Mouse (Mus musculus) heart, adult 11 months (tissue): ENCODE results near the gene Ptprm.

Source experiments
- DNase-seq: peaks from one replicate; pipeline ENCODE4 v3.0.0; 2022

Gene Ptprm

DNA sequence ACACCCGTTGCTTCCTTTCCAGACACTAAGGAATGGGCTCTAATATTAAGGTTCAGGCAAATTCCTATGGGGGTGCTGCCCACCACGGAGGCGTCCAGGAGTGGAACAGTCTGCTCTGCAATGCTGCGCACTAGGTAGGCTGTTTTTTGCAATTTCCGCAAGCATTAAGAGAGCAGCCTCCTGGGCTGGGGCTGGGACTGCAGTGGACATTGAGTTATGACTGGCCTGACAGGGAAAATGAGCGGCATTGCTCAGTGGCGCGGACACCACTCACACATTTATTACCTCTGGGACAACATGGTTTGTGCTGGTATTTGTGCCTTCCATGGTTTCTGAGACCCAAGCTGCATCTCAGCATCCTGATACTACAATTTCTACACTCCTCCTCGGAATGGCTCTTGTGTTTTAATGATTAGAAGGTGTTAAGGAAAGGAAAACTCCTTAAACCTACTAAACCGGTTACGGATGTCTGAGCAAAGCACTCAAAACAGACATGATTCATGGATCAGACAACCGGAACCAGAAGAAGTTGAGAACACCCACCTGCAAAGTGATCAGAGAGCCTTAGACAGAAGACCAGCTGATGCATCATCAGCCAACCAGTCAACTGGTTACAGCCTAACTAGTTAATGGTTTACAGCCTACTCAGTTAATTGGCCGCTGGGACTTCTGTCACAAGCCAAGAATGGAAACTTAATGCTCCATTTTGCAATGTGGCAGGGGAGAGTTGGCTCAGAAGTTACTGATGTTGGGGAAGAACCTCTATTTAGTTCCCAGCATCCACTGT lies 76.9 kb downstream of the Ptprm start:
- DNase-seq = peak; percentile 68

DNA sequence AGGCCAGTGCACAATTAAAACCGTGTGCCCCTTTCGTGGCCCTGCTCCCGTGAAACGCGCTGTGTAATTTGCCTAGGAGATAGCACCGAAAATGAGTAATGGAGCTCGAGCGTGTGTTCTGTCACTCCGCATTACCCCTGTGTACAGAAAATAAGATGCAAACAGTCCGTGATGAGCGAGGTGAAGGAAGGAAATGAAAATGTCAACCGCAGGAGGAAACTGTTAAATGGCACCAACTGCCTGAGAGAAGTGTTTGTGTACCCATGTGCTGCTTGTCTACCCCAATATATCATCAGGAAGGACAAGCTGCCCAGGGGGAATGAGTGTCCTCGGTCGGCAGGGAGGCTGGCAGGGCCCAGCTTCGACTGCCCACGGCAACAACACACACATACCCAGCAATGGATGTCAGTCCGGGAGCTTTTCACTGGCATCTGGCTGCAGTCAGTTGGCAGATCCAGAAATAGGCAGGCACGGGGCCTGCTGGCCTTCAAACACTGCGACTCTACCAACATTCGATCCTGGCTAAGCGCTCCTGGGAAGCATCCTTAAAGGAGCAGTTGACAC lies 79.6 kb downstream of the Ptprm start:
- DNase-seq = peak; percentile 97

DNA sequence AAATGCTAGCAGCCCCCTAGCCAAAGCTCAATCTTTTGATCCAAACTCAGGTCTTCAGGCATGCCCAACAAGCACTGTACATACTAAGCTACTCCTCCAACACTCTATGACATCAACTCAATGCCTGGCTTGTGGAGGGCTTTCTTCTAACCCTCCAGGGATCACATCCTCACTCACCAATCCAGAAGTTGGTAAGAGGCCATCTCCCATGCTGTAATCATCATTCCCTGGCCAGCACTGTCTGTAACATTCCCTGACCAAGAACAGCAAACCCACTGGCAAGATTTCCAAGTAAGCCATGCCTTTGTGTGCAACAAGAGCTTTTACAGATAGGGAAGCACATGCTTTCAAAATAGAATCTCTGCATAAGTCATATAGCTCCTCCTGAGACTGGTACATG lies 81.3 kb downstream of the Ptprm start:
- peak; percentile 97 for DNase-seq

DNA sequence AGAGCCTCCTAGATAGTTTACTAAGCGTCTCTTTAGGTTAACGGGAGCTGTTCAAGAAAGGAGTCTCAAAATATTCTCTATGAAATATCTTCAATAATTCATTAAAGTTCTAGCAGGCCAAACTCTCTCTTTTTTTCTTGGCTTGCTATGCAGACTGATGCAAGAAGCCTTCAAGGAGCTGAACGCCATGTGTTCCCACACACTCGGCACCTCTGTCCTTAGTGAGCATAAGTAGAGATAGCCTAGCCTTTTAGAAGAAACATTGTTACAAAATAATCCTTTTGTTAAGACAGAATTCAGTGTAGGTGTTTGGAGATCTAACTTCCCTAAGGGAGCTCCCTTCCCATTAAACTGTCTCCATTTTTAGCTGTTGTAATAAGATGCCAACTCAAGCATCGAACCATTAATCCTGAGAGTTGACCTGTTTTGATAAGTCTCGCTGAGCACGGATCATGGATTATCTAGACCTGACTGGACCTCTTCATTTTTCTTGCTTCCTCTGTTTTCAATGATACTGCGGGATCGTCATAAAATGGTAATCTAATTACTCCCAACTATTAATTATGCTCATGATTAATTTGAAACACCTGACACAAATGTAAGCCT lies 85.7 kb downstream of the Ptprm start:
- peak; percentile 43 for DNase-seq

DNA sequence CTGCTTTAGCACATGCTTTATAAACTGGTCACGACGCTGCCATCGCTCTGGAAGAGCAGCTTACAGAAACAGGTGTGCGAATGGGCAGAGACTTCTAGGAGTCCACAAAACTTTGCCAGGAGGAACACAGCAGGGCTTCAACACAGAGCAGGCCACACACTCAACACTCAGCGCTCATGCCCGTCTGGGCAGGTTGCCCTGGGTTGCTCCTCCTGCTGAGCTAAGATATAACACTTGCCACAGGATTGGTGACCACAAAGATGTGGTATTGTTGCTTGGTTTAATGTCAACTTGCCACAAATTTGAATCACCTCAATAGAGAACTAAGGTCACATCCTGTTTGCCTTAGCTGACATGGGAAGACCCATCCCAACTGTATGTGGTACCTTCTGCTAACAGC lies 88.0 kb downstream of the Ptprm start:
- DNase-seq = peak; percentile 91

DNA sequence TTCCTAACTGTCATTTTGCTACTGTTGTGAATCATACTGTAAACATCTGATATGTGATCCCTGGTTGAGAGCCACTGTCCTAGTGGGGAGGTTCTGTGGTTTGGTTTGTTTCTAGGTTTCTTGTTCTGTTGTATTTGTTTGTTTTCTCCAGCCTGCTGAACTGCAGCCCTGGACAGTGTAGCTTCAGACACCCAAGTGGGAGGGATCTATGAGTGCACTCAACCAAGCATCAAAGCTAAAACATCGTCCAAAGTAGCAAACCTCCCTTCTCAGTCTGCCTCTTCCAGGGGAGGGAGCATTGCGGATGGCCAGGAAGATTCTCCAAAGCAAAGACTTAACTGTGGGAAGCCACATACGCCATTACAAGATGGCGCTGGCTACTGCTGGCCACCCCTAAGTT lies 88.7 kb downstream of the Ptprm start:
- DNase-seq = peak; percentile 37

DNA sequence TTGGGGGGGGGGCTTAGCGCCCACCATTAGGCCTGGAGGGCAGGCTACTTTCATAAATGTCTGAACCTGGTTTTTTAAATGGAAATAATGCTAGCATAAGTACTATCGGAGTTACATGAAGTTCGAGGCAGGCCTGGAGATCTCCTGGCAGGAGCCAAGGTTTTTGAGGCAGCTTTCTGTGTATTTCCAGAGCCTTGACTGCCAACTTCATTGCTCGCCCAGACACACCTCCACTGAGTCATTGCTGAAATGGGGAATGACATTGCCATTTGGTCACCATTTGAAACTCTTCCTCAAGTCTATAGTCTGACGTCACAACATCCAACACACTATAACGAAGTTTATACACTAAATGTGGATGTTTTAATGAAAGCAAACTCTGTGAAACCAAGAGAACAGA lies 89.5 kb downstream of the Ptprm start:
- DNase-seq = peak; percentile 14

DNA sequence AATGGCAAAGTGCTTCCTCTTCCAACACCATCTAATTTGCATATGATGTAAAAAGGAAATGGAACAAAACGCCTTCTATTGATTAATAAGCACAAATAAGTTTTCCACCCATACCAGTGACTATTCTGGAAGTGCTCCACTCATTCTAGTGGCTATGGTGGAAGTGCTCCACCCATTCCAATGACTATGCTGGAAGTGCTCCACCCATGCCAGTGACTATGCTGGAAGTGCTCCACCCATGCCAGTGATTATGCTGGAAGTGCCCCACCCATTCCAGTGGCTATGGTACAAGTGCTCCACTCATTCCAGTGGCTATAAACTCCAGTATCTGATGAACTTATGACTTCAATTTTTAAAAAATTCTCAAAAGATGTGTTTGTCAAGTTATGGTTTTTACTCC lies 91.2 kb downstream of the Ptprm start:
- peak; percentile 91 for DNase-seq

DNA sequence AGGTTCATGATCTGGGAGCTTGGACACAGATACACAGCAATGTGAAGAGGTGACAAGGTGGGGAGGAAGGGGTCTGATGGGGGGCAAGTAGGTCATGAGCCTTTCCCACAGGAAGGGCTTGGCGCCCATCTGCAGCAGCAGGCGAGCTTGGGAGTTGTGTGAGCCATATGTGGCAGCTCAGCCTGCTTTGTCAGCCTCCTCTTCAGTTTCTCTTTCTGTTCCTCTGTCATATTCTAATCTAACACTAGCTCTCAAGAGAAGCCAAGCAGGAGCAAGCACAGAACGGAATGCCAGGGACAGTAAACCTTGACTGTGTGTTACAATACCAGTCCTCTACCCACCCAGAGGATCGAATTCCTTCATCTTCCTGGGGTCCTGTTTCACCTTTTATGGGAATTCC lies 94.2 kb downstream of the Ptprm start:
- DNase-seq = peak; percentile 88

DNA sequence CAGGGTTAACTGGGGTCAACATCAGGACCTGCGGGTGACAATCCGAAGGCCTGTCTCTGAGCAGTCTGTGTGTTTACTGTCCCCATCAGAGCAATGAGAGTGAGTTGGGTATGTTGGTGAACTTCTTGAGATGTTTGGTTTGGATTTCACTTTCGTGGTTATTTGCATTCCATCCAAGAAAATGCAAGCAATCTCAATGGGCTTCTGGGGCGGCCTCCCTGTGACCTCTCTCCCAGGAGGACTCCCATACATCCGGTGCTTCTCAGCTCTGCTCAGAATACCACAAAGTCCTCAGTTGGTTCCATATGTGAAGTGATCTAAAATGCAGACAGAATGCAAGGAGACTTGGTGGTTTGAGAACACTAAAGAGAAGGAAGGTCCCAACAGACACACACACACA lies 96.5 kb downstream of the Ptprm start:
- peak; percentile 48 for DNase-seq

DNA sequence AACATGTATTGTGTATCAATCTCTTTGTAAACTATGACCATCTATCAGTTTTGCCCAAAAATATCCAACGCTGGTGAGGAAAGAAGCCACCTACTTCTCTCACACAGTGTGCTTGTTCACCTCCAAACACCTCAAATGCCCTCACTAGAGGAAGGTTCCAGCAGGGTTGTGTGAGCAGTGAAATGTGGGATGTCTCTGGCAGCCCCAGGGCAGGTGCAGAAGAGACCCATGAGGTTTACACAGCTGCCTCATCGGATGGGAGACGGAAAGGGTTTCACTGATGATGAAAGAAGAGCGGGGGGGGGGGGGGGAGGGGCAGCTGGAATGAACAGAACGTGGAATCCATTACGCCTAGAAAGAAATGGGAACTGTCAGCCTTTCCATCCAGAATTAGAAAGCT lies 98.1 kb downstream of the Ptprm start:
- peak; percentile 55 for DNase-seq

DNA sequence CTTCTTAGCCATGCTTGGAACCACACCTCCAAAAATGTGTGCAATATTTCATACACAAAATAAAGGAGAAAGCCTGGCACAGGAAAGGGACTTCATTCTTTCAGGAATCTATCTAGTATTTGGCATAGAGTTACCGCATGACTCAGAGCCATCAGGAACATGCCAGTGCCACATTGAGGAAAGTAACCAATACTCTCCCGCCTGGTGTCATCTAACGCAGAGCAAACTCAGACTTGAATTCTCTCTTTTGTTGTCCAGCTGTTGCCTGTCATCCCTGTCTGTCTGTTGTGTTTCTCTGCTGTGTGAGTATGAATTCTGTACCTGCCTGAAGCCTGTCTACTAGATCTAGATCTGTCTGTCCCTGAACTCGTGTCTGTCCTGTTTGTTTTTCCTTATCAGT lies 100.8 kb downstream of the Ptprm start:
- DNase-seq = peak; percentile 43

DNA sequence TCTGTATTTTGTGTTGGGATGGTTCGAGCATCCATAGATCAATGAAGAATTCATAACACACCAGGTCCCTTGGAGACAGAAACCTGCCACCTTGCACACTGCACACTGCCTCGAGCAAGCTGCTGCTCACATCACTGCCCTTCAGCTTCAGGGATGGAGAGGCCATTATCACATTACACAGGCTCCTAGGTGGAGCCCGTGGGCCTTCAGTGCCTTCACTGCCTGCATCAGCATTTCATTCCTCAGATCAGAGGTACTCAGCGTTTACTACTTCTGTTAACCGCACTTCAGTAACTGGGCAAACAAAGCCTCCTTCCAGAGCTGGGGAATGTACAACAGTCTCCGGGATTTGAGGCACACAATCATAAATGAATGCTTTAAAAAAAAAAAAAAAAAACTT lies 101.3 kb downstream of the Ptprm start:
- DNase-seq = peak; percentile 74

DNA sequence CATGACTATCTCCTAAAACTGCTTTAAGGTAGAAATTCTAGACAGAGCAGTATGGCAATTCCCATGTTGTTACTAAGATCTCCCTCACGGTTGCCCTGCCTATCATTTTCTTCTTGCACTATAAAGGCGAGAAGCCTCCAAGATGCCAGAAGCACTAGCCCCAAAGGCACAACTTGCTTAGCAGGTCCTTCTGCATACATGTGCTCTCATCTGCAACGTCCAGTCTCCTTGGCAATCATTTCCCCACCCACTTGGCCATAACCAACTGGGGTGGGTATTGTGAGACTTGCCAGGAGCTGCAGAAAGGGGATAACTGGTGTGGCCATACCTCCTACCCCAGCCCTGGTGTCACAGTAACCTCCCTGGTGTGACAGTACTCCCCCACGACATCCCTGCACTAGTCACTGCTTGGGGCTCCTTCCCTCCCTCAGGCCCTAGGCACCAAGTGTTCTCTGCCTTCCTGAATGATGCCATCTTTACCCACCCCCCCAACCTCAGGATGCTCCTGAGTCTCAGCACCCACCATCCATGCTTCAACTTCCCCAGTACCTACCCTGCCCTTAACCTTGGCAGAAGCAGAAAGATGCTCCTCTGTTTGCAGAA lies 108.9 kb downstream of the Ptprm start:
- peak; percentile 74 for DNase-seq

DNA sequence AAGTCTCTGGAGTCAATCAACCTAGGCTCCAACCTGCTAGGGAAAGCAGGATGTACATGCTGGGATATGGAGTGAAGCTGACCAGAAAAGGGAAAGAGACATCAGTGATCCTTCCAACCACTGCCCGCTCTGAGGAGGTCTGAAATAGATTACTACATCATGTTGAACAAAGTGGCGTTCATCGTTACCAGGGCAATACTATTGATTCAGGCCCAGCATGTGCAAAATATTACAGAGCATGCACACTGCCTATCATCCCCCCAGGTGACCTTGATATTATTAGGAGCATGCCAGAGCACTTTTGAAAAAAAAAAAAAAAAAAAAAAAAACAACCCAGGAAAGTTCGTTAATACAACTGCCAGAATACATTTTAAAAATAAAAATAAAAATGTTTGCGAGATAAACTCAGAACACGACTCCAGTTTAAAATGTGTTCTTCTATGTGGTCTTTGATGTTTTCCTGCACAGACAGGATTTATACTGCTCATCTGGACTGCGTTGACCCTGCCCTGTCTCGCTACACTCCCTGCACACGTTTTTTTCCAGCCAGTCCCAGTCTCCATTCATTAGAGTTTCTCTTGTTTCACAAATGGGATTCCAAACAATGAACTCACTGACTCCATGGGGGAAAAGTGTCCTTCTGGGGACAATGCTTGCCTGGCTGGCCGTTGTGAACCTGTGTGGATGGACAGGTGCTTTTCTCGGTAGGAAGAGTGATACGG lies 111.3 kb downstream of the Ptprm start:
- peak; percentile 46 for DNase-seq

DNA sequence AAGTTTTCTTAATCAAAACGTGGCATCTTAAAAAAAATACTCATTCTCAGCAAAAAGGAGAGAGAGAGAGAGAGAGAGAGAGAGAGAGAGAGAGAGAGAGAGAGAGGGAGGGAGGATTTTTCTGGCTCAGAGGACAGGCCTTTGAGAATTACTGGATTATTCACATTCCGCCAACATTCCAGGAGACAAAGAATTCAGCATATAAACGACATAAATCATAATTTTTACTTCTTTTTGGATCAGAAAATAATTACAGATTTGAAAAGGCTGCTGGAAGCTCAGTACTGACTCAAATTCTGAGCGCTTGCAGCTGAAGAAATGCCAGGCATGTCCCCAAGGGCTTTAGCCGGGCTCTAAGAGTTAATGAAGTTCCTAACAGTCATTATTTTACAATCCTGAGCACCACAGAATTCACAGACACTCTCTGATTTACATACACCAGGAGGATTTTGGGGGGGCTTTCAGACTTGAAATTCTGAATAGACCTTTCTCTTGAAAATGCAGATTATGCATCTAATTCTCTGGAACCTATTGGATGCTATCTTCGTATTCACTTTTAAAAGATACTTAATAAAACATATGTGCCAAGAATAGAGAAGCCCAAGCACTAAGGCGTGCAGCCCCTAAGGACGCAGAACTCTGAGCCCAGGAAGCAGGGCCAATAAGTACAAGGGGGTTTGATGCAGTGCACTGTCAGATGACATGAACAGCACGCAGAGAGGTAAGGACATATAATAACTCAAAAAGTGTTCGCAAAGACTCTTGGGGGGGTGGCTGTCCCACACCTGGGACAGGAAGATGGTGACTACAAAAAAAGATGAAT lies 112.1 kb downstream of the Ptprm start:
- peak; percentile 82 for DNase-seq

DNA sequence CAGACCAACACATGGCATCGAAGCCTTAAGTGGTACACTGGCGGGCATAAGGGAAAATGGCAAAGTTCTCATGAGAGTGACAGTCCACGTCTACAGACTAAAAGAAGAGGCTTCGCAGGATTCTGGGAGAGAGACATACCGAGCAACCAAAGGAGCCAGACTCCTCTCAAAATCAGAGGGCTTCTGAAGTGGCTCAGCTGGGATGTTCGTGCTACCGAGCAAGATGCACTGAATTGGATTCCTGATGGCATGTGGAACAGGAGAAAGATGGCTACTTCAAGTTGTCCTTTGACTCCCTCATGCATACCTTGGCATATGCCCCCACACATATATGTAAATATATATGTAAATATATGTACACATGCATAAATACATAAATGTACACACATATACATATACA lies 115.4 kb downstream of the Ptprm start:
- peak; percentile 83 for DNase-seq

DNA sequence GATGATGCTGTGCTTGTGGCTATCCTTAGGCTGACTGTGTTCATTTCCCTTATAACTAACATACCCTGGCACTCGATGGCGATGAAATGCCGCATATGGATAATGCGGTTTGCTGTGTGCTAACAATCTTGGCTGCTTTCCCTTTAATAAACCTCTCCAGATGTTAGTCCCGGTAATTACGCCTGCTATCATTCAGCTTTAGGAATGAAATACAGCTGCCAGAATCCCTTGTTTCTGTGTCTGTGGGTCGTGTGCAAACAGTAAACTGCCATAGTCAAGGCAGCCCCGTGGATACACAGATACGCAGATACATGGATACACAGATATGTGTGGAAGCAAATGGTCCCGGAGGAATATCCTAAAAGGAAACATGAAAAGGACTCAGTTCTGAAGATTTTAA lies 116.8 kb downstream of the Ptprm start:
- DNase-seq = peak; percentile 31

DNA sequence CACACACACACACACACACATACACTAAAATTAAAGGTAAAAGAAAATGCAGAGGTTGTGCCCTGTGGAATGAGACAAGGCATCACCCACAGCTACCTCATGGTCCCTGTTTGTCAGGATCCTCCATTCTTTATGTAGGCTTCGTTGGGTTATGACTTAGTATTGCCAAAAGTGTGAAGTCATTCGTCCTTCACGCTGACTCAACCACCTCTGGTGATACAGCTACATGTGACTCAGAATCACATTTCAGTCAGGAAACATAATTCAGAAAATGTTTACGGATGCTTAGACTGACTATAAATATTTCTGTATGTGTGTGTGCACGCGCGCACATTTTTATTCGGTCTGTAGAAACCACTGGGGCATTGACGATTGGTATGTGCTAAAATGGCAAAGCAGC lies 121.2 kb downstream of the Ptprm start:
- no peak for DNase-seq

DNA sequence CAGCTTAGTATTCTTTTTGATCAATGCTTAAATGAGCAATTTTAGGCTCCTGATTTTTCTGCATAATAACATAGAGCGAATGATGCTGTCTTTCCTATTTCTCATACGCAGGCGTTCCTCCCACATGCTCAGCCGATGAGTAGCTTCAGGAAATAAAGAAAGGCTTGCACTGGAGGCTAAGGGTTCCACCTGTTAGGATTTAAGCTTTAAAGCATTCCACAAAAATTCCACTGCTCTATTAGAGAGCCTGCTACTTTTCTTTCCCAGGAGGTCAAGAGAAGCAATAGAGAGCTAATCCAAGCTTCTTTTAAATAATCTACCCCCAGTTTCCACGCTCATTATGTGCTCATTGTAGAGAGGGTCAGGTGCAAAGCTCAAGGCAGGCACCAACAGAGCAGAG lies 127.3 kb downstream of the Ptprm start:
- DNase-seq = no peak

DNA sequence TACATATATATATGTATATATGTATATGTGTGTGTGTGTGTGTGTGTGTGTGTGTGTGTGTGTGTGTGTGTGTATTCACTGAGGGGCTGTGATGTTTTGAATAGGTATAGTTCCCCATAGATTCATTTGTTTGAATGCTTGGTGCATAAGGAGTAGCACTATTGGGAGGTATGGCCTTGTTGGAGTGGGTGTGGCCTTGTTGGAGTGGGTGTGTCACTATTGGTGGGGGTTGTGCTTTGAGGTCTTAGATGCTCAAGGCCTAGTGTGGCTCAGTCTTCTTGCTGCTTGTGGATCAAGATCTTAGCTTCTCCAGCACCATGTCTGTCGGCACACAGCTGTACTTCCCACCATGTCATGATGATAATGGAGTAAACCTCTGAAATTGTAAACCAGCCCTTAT lies 138.9 kb downstream of the Ptprm start:
- peak; percentile 55 for DNase-seq

DNA sequence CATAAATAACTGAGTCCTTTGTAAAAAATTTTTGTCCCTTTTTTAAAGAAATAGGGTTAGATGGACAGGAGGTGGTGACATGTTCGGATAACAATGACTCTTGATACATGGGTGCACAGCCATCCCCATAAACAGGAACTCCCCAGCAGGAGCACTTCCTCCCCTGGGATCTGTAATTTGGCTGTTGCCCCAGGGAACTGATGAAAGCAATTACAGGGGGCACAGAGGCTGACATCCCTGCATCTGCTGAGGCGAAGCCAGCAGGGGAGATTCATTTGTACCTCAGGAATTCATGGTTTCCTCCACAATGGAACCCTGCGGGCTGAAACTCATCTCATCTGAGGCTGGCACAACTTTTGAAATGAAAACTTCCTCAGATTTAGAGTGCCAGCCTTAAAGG lies 140.5 kb downstream of the Ptprm start:
- DNase-seq = peak; percentile 97
